In the genomic region with DNA sequence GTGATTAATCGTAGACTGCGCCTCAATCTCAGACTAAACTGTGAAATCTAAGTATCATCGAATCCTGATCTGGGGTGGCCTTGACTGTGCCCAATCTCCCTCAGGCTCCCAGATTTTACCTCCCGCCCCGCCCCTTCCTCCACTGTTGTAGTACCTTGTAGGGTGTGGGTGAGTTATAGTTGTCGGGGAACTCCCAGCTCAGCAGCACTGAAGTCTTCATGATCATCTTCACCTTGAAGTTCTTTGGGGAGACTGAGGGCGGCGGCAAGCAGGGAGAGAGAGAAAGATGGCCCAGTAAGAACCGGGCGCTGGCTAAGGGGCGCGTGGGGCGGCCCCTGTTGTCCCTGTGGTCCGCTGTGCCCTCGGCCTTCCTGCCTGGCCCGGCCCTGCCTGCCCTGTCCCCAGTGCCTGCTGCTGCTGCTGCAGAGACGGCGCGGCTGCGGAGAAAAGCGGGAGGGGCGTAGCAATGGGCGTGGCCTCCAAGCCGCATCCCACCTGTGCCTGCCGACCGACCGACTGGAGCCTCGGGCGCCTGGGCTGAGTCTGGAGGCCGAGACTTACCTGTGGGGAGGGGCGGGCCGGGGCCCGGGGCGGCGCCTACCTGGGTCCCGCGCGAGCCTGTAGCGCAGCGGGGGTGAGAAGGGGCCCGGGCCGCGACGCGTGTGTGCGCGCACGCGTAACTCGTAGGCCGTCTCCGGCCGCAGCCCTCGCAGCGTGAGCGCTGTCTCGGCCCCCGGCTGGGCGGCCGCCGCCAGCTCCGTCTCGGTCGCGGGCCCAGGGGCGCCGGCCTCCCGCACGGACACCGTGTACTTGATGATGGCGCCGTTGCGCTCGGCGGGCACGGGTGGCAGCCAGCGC, we compare ENCODE assay signal across 8 mouse cellular contexts. TPM values are rescaled to one million over a fixed set of nuclear protein-coding genes. Genes with fewer than 3 reads are reported as not detected.
DNase-seq lines count a peak whose midpoint lies in the region; ATAC-seq lines count a peak whose summit lies in the region.

No protein-coding gene starts in this region.

- no peaks in the 10 kb centered on the region for H3K9me3 ChIP-seq in embryonic facial prominence, embryonic 13.5 days
- H3K9me3 ChIP-seq in hindbrain, embryonic 16.5 days (ENCODE audit: control insufficient read depth, low read length) = no peaks in the 10 kb centered on the region
- H3K9me3 ChIP-seq in liver, embryonic 12.5 days (replicated peaks) = no peaks in the 10 kb centered on the region
- H3K9me3 ChIP-seq in neural tube, embryonic 11.5 days (ENCODE audit: control insufficient read depth, low read length) = no peaks in the 10 kb centered on the region

- peak overlapping the region; percentile 73 for H3K9ac ChIP-seq in embryonic facial prominence, embryonic 13.5 days
- H3K9ac ChIP-seq in hindbrain, embryonic 16.5 days (ENCODE audit: low read depth, low read length) = peak overlapping the region; percentile 57
- peak overlapping the region; percentile 58 for H3K9ac ChIP-seq in liver, embryonic 12.5 days
- peak overlapping the region; percentile 51 for H3K9ac ChIP-seq in neural tube, embryonic 11.5 days (ENCODE audit: low read length)

- H3K4me1 ChIP-seq in embryonic facial prominence, embryonic 13.5 days = peaks cover 25% of the 10 kb centered on the region
- H3K4me1 ChIP-seq in hindbrain, embryonic 16.5 days (ENCODE audit: control insufficient read depth, insufficient read depth, low read depth, low read length) = peaks cover 12% of the 10 kb centered on the region
- peaks cover 19% of the 10 kb centered on the region for H3K4me1 ChIP-seq in liver, embryonic 12.5 days
- H3K4me1 ChIP-seq in neural tube, embryonic 11.5 days (ENCODE audit: control insufficient read depth, insufficient read depth, low read length) = peaks cover 10% of the 10 kb centered on the region; the same call in 1 of the 2 replicates

- peak; percentile 54 for ATAC-seq in embryonic facial prominence, embryonic 13.5 days (ENCODE audit: insufficient number of reproducible peaks, insufficient read depth, low FRiP score, low TSS enrichment, low read depth)
- ATAC-seq in hindbrain, embryonic 16.5 days = peak; percentile 43
- ATAC-seq in liver, embryonic 12.5 days = peak; percentile 38
- peak; percentile 64 for ATAC-seq in neural tube, embryonic 11.5 days (ENCODE audit: insufficient read depth, low FRiP score, low TSS enrichment)

- H3K4me2 ChIP-seq in embryonic facial prominence, embryonic 13.5 days = peak overlapping the region; percentile 83
- peak overlapping the region; percentile 59 for H3K4me2 ChIP-seq in hindbrain, embryonic 16.5 days (ENCODE audit: low read length)
- peak overlapping the region; percentile 93 for H3K4me2 ChIP-seq in liver, embryonic 12.5 days
- peak overlapping the region; percentile 84 for H3K4me2 ChIP-seq in neural tube, embryonic 11.5 days (ENCODE audit: low read depth)

- peak overlapping the region; percentile 80 for H3K27ac ChIP-seq in embryonic facial prominence, embryonic 13.5 days
- H3K27ac ChIP-seq in hindbrain, embryonic 16.5 days (ENCODE audit: low read depth, low read length) = peak overlapping the region; percentile 48; the same call in 1 of the 2 replicates
- no peak overlapping the region for H3K27ac ChIP-seq in liver, embryonic 12.5 days
- 0 out of 2 replicates have a peak overlapping the region, but pooled peaks have one; percentile 34 for H3K27ac ChIP-seq in neural tube, embryonic 11.5 days (ENCODE audit: low read depth, low read length)

- peak; percentile 84 for DNase-seq in CD4-positive helper T cell, adult 2 months (ENCODE audit: low read depth, low spot score)
- DNase-seq in ZHBTc4 (ENCODE audit: low read depth, low spot score) = peak; percentile 90
- peak; percentile 69 for DNase-seq in neural tube, embryonic 11.5 days (ENCODE audit: low spot score)
- DNase-seq in thymus, postnatal 36 days = peak; percentile 75 to 84
- DNase-seq in MN1 (ENCODE audit: low spot score) = no peak

- WGBS in embryonic facial prominence, embryonic 13.5 days = 12% methylated on average over 66 of the region's 77 CpGs
- WGBS in hindbrain, embryonic 16.5 days = 20% methylated on average over 51 of the region's 77 CpGs
- WGBS in liver, embryonic 12.5 days (ENCODE audit: insufficient replicate concordance) = 11% methylated on average over 66 of the region's 77 CpGs
- WGBS in neural tube, embryonic 11.5 days = 9% methylated on average over 73 of the region's 77 CpGs

- H3K27me3 ChIP-seq in embryonic facial prominence, embryonic 13.5 days = no peaks in the 10 kb centered on the region
- no peaks in the 10 kb centered on the region for H3K27me3 ChIP-seq in hindbrain, embryonic 16.5 days (replicated peaks; ENCODE audit: control insufficient read depth, insufficient read depth, low read length)
- peaks cover 62% of the 10 kb centered on the region for H3K27me3 ChIP-seq in liver, embryonic 12.5 days (replicated peaks)
- H3K27me3 ChIP-seq in neural tube, embryonic 11.5 days (ENCODE audit: control insufficient read depth, insufficient read depth, low read length) = no peaks in the 10 kb centered on the region

- peaks cover 84% of the 10 kb centered on the region for H3K36me3 ChIP-seq in embryonic facial prominence, embryonic 13.5 days
- H3K36me3 ChIP-seq in hindbrain, embryonic 16.5 days (ENCODE audit: control insufficient read depth, insufficient read depth, low read length) = peaks cover 47% of the 10 kb centered on the region
- peaks cover 54% of the 10 kb centered on the region for H3K36me3 ChIP-seq in liver, embryonic 12.5 days
- H3K36me3 ChIP-seq in neural tube, embryonic 11.5 days (ENCODE audit: control insufficient read depth, insufficient read depth, low read length) = peaks cover 31% of the 10 kb centered on the region

- peak overlapping the region; percentile 51 for H3K4me3 ChIP-seq in embryonic facial prominence, embryonic 13.5 days
- H3K4me3 ChIP-seq in hindbrain, embryonic 16.5 days (ENCODE audit: low read length) = peak overlapping the region; percentile 35
- H3K4me3 ChIP-seq in liver, embryonic 12.5 days = peak overlapping the region; percentile 54
- H3K4me3 ChIP-seq in neural tube, embryonic 11.5 days (ENCODE audit: low read depth, low read length) = peak overlapping the region; percentile 42

RNA-seq across cellular contexts. Expression of gene Ptprs, which starts 51.3 kb away (rescaled TPM):
- polyA plus RNA-seq in embryonic facial prominence, embryonic 13.5 days (2015; fragmentation: Nextera tagmentation; extraction: Ambion mirVana) = 120 and 121 TPM in 2 replicates
- polyA plus RNA-seq in hindbrain, embryonic 16.5 days (2015; fragmentation: Nextera tagmentation; extraction: Ambion mirVana) = 229 and 264 TPM in 2 replicates
- 19.3 and 21.2 TPM in 2 replicates for polyA plus RNA-seq in liver, embryonic 12.5 days (2016; fragmentation: Nextera tagmentation; extraction: Ambion mirVana)
- 164 and 174 TPM in 2 replicates for polyA plus RNA-seq in neural tube, embryonic 11.5 days (2014; fragmentation: Nextera tagmentation; extraction: Ambion mirVana)
